Mouse (Mus musculus): ENCODE measurements around the gene Gm17727.
"Not testable (repeated sequence)": the region's sequence is repeated elsewhere in the genome, so short reads cannot be mapped to it uniquely, and the experiment has no call there.

Gene Gm17727

GRCm38 (mm10) chr9:35778009-35778408, at the start of gene Gm17727:
Gene Gm17727 (minus strand): TSS chr9:35778109.
- DNase-seq = no peak

GRCm38 (mm10) chr9:35817881-35818280, 40.0 kb upstream of the Gm17727 start:
- DNase-seq = not testable (repeated sequence)

DNA sequence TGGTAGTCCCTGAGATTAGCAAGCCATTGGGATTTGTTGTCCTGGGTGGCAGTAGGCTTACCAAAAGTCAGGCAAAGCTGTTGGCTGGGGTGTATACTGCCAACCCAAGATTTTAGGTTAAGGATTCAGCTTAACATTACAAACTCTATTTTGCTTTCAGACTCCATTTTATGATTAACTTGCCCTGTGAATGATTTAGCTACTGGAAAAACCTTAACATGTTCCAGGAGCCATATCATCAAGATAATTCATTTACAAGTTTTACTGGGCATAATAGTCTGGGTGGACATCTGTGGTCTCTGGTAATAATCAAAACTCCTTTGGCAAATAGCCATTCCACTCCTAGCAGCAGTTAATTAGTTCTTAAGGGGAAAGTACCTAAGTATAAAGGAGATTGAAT, 20.2 kb upstream of the Gm17727 start:
- DNase-seq = no peak

GRCm38 (mm10) chr9:35790001-35790400, 12.1 kb upstream of the Gm17727 start, which contains the start of the genes Gm27235 and D730048I06Rik:
Gene Gm27235 (minus strand): TSS chr9:35790101.
Gene D730048I06Rik (minus strand): TSS chr9:35790112.
- DNase-seq = no peak

GRCm38 (mm10) chr9:35756843-35757242, 21.1 kb downstream of the Gm17727 start:
- no peak for DNase-seq

GRCm38 (mm10) chr9:35740749-35741148, 37.2 kb downstream of the Gm17727 start, which contains the start of gene Gm17677:
Gene Gm17677 (plus strand): TSS chr9:35741049.
- no peak for DNase-seq
